Mouse (Mus musculus) T-helper 1 cell (primary cell): ENCODE data around the gene Gabrr2.

Experiments used
- in situ Hi-C: fragments of 300-600 bp; cut with MboI, MseI; formaldehyde crosslinking; loops from one replicate; pipeline ENCODE4 v1.15.1; 2025; ENCODE audit warnings: high pct_unique_total_duplicates

The Gabrr2 gene

GRCm38 (mm10) chr4:33070326-33070725 lies 7.5 kb downstream of the Gabrr2 start:
- in situ Hi-C loops: no loop called here

DNA sequence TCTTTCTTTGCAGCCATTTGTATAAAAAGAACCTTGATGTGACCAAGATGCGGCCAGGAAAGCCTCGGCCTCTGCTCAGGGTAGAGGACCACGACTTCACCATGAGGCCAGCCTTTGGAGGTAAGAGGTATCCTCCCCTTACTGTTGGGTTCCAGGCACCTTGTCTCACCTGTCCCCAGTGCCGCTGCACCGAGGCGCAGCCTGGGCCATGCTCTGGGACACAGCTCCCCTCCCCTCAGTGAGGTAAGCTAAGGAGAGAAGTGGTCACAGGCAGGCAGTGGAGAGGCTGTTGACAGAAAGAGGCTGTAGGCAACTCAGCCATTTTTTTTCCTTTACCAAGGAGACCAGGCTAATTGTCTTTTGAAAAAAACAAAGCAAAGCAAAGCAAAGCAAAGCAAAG lies 8.5 kb downstream of the Gabrr2 start:
- in situ Hi-C loops: no loop called here

DNA sequence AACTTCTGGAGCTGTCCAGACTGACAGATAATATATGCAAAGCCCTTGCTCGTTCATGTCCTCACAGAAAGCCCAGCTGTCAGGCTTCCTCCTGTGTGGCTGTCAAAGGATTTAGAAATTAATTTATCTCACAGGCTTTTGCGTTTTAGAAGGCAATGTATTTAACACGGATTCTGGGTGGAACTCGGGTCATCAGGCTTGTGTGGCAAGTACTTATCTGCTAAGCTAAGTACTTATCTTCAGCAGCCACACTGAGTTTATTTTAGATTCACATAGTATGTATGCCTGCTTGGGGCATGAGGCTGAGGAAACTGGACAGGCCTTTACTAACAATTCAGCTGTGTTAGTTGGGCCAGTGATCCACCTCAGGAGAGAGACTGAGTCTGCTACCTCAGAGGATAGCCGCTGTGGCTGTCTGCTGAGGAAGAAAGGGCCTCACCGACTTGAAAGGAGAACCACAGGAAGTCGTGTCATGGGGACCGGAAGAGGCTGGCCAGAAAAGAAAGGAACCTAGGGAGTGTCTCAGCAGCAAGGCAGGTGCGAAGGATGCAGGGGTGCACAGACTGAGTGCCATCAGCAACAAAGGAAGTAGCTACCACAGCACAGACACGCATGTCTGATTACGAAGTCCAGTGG lies 9.8 kb downstream of the Gabrr2 start:
- in situ Hi-C loops: no loop called here

- in situ Hi-C loops: no loop called here
Measured at GRCm38 (mm10) chr4:33074406-33074805, 11.6 kb downstream of the Gabrr2 start.

- in situ Hi-C loops: no loop called here
Measured at GRCm38 (mm10) chr4:33074851-33075250, 12.1 kb downstream of the Gabrr2 start.

DNA sequence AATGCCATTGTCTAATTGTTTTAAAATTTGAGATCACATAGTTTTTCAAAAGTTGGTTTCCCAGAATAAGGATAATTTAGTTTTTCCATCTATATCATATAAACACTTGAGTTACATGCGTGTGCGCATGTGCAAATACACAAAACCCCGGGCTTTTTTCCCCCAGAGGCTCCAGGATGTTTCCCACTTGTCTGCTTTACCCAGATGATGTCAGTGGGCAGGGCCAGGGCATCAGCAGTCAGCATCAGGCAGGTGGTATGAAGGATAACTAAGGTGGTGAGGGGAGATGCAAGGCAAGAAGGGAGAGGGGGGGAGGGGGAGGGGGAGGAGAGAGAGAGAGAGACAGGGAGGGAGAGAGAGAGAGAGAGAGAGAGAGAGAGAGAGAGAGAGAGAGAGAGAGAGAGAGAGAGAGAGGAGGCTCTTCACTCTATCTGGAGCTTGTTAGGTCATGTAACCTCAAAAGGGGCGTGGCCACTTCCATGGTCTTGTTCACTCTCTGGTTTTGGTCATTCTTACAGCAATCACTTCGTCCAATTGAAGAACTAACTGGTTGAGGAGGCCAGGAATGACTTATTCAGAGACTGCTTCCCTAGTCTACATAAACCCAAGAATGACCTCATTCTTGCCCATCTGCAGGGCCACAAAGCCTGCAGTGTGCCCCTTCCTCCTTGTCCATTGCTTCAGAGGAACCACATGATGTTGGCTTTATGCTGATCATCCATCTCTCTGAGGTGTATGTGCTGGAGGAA lies 13.2 kb downstream of the Gabrr2 start:
- in situ Hi-C loops: no loop called here

GRCm38 (mm10) chr4:33077161-33077560 lies 14.4 kb downstream of the Gabrr2 start:
- in situ Hi-C loops: no loop called here

- in situ Hi-C loops: no loop called here
Measured at GRCm38 (mm10) chr4:33077724-33078123, 14.9 kb downstream of the Gabrr2 start.

DNA sequence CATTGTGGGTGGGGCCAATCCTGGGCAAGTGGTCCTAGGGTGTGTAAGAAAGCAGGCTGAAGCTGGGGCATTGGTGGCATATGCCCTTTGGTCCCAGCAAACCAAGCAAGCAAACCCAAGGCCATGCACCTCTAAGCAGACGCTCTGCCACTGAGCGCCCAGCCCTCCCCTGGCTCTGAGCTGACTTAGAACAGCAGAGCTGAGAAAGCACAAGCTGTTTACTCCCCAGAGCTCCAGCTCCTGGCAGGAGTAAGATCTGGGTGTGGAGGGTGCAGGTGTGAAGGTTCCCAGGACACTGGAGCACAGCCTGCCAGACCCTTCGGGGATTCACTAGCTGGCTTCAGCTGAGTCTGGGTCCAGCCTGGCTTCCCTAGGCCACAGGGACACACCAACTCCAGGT lies 15.7 kb downstream of the Gabrr2 start:
- in situ Hi-C loops: no loop called here

GRCm38 (mm10) chr4:33099118-33099694 lies 36.4 kb downstream of the Gabrr2 start:
- in situ Hi-C loops: no loop called here

GRCm38 (mm10) chr4:33109720-33110458 lies 47.1 kb downstream of the Gabrr2 start:
- in situ Hi-C loops: loop anchor here (10.0 kb wide), 1 partner anchor 115 kb away; no protein-coding TSS in a partner anchor

- in situ Hi-C loops: loop anchor here (10.0 kb wide), 1 partner anchor 116 kb away; no protein-coding TSS in a partner anchor
Measured at GRCm38 (mm10) chr4:33110845-33111244, 48.0 kb downstream of the Gabrr2 start.

DNA sequence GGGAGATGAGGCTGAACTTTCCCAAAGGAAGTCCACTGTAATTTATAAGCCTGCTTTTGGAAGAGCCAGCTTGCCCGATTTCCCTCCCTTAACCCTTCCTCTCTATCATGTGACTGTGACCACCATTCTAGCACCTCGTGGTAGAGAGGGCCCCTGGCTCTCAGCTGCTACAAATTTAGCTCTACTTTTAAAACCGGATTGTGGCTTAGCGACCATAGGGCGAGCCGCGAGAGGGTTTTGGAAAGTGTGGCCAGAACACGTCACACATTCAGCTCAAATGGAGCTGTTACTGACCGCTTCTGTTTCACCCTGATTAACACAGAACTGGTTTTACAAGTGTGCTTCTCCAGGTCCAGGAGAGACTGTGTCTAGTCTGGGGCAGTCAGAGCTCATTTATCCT lies 48.6 kb downstream of the Gabrr2 start:
- in situ Hi-C loops: loop anchor here (10.0 kb wide), 1 partner anchor 117 kb away; no protein-coding TSS in a partner anchor

DNA sequence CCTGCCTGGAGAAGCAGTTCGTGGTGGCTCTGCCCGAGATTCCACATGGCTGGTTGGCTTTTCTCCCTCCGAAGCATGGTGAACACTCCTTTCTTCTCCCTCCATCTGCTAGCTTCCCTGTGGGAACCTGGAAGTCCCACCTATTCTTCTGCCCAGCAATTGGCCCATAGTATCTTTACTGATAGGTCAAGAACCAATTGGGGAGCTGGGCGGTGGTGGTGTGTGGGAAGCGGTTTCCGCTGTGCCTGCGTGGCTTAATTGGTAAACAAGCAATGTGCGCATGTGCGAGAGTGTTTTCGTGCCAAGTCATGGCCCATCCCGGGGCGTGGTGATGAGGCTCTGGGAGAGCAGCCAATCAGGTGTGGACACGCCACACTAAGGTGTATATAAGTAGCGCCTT lies 50.1 kb downstream of the Gabrr2 start:
- in situ Hi-C loops: loop anchor here (10.0 kb wide), 1 partner anchor 118 kb away; no protein-coding TSS in a partner anchor

- in situ Hi-C loops: loop anchor here (10.0 kb wide), 1 partner anchor 124 kb away; no protein-coding TSS in a partner anchor
Measured at GRCm38 (mm10) chr4:33119118-33119517, 56.3 kb downstream of the Gabrr2 start.

DNA sequence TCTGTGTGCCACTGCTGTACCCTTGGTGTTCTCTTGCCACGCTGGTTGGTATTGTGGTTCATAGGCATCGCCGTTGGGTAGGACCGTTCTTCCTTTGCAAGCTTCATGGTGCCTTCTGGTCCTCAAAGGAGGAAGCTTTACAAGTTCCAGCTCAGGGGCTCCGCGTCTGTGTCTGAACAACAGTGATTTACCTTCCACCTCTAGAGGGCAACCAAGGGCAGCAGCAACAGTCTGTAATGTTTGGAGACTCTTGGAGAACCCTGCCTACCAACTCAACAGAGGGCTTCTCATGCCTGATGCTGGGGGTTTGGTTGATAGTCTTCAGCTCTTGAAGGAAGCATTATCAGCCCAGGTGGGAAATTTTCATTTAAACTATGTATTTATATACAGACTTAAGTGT lies 61.7 kb downstream of the Gabrr2 start:
- in situ Hi-C loops: loop anchor here (10.0 kb wide), 1 partner anchor 170 kb away; the partner anchor contains the start of gene Pnrc1

GRCm38 (mm10) chr4:33125409-33126084 lies 62.7 kb downstream of the Gabrr2 start:
- in situ Hi-C loops: loop anchor here (10.0 kb wide), 1 partner anchor 169 kb away; the partner anchor contains the start of gene Pnrc1

DNA sequence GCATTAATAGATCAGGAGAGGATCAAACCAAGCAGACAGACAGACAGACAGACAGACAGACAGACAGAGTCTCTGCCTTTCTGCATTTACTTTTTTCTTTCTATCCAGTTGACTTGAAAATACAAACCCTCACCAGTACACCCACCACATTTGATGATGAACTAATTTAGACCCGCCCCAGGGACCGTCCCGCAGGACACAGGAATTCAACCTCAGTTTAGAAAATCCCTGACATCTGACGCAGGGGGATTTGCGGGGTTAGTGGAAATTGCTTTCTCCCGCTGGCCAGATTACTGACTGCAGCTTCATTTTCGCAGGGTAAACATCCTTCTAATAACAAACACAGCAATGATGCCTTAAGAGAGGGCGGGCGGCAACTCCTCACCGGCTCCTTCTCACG lies 69.4 kb downstream of the Gabrr2 start, which contains the start of gene Gabrr1:
Gabrr1 (plus strand) TSS at position 301 of the 400 bp plus-strand sequence.
- in situ Hi-C loops: no loop called here
